Mouse (Mus musculus) erythroblast, embryonic 14.5 days (primary cell): ENCODE measurements around the gene Trabd.

ENCODE experiments used
- GATA1 ChIP-seq: IDR thresholded peaks from 2 replicates; pipeline ENCODE4 v1.6.1; 2012; ENCODE audit warnings: low read length, inconsistent platforms, mixed read lengths
- TAL1 ChIP-seq: IDR thresholded peaks from 3 replicates; pipeline ENCODE4 v1.6.1; 2012; ENCODE audit warnings: low read length, inconsistent platforms, mixed read lengths

GRCm38 (mm10) chr15:89110147-89110546 lies 35.2 kb downstream of the Trabd start:
- TF ChIP-seq GATA1, result no peak
- no peak for TF ChIP-seq TAL1
